Mouse (Mus musculus): ENCODE measurements at regions not wholly inside any gene's neighbourhood (a gene's known extent, or its start where the extent isn't known, plus 50 kb on each side); places are given as distances from the start of the nearest gene placed in this dataset.

- no peak overlapping the region for H3K9ac ChIP-seq (replicated peaks; ENCODE audit: low read length, poor library complexity, severe bottlenecking)
- 40% methylated on average over 6 of the region's 6 CpGs for WGBS
- ATAC-seq (ENCODE audit: low FRiP score) (no peak), DNase-seq (ENCODE audit: low spot score) (no peak)
- H3K4me2 ChIP-seq (ENCODE audit: low read depth, low read length, poor library complexity, severe bottlenecking): peak overlapping the region; percentile 28
- H3K4me1 ChIP-seq (ENCODE audit: insufficient read depth, low read length): peaks cover 7% of the 10 kb centered on the region; the same call in 1 of the 2 replicates
- no peaks in the 10 kb centered on the region for H3K9me3 ChIP-seq (ENCODE audit: low read length)
- TF ChIP-seq CTCF (IDR thresholded peaks at IDR 0.05): no peak
- H3K27me3 ChIP-seq (ENCODE audit: insufficient read depth, low read length): no peaks in the 10 kb centered on the region
- H3K4me3 ChIP-seq (ENCODE audit: low read depth, low read length): 0 out of 2 replicates have a peak overlapping the region, but pooled peaks have one; percentile 6
- H3K36me3 ChIP-seq (ENCODE audit: insufficient read depth, low read length): no peaks in the 10 kb centered on the region
- H3K27ac ChIP-seq (ENCODE audit: low read depth, low read length): no peak overlapping the region
Measured at GRCm38 (mm10) chr12:80013577-80013903, 99.3 kb downstream of the Zfp36l1 start.

- H3K9me3 ChIP-seq (ENCODE audit: low read length): no peaks in the 10 kb centered on the region
- TF ChIP-seq CTCF (IDR thresholded peaks at IDR 0.05): no peak
- H3K36me3 ChIP-seq (ENCODE audit: insufficient read depth, low read length): no peaks in the 10 kb centered on the region
- no peak overlapping the region for H3K9ac ChIP-seq (replicated peaks; ENCODE audit: low read length, poor library complexity, severe bottlenecking)
- 82% methylated on average over 6 of the region's 6 CpGs for WGBS
- ATAC-seq (ENCODE audit: low FRiP score) (no peak), DNase-seq (ENCODE audit: low spot score) (no peak)
- no peak overlapping the region for H3K4me2 ChIP-seq (ENCODE audit: low read depth, low read length, poor library complexity, severe bottlenecking)
- no peak overlapping the region for H3K4me3 ChIP-seq (ENCODE audit: low read depth, low read length)
- no peaks in the 10 kb centered on the region for H3K27me3 ChIP-seq (ENCODE audit: insufficient read depth, low read length)
- H3K27ac ChIP-seq (ENCODE audit: low read depth, low read length): no peak overlapping the region
- peaks cover 7% of the 10 kb centered on the region; the same call in 1 of the 2 replicates for H3K4me1 ChIP-seq (ENCODE audit: insufficient read depth, low read length)
Measured at GRCm38 (mm10) chr12:80011916-80012315, 100.9 kb downstream of the Zfp36l1 start.

GRCm38 (mm10) chr12:80010947-80011346, 101.9 kb downstream of the Zfp36l1 start:
- Histone ChIP-seq H3K4me1 (ENCODE audit: insufficient read depth, low read length) (peaks cover 7% of the 10 kb centered on the region; the same call in 1 of the 2 replicates), H3K27me3 (ENCODE audit: insufficient read depth, low read length) (no peaks in the 10 kb centered on the region), H3K4me3 (ENCODE audit: low read depth, low read length) (no peak overlapping the region), H3K9me3 (ENCODE audit: low read length) (no peaks in the 10 kb centered on the region), H3K36me3 (ENCODE audit: insufficient read depth, low read length) (no peaks in the 10 kb centered on the region), H3K9ac (replicated peaks; ENCODE audit: low read length, poor library complexity, severe bottlenecking) (no peak overlapping the region), H3K4me2 (ENCODE audit: low read depth, low read length, poor library complexity, severe bottlenecking) (no peak overlapping the region), H3K27ac (ENCODE audit: low read depth, low read length) (no peak overlapping the region)
- no peak for TF ChIP-seq CTCF (IDR thresholded peaks at IDR 0.05)
- ATAC-seq (ENCODE audit: low FRiP score) (no peak), DNase-seq (ENCODE audit: low spot score) (no peak)
- 97% methylated on average over 1 of the region's 1 CpGs for WGBS

GRCm38 (mm10) chr12:80010220-80010619, 102.6 kb downstream of the Zfp36l1 start:
- DNase-seq (ENCODE audit: low spot score) (no peak), ATAC-seq (ENCODE audit: low FRiP score) (no peak)
- Histone ChIP-seq H3K27me3 (ENCODE audit: insufficient read depth, low read length) (no peaks in the 10 kb centered on the region), H3K4me3 (ENCODE audit: low read depth, low read length) (no peak overlapping the region), H3K9ac (replicated peaks; ENCODE audit: low read length, poor library complexity, severe bottlenecking) (no peak overlapping the region), H3K36me3 (ENCODE audit: insufficient read depth, low read length) (no peaks in the 10 kb centered on the region), H3K4me2 (ENCODE audit: low read depth, low read length, poor library complexity, severe bottlenecking) (no peak overlapping the region), H3K9me3 (ENCODE audit: low read length) (no peaks in the 10 kb centered on the region), H3K27ac (ENCODE audit: low read depth, low read length) (no peak overlapping the region), H3K4me1 (ENCODE audit: insufficient read depth, low read length) (peaks cover 7% of the 10 kb centered on the region; the same call in 1 of the 2 replicates)
- TF ChIP-seq CTCF (IDR thresholded peaks at IDR 0.05): no peak
- 74% methylated on average over 2 of the region's 2 CpGs for WGBS

GRCm38 (mm10) chr12:80007849-80008248, 105.0 kb downstream of the Zfp36l1 start:
- no peaks in the 10 kb centered on the region for H3K36me3 ChIP-seq (ENCODE audit: insufficient read depth, low read length)
- no peak overlapping the region for H3K9ac ChIP-seq (replicated peaks; ENCODE audit: low read length, poor library complexity, severe bottlenecking)
- no peak for DNase-seq (ENCODE audit: low spot score)
- no peaks in the 10 kb centered on the region for H3K9me3 ChIP-seq (ENCODE audit: low read length)
- WGBS: 29% methylated on average over 7 of the region's 7 CpGs
- ATAC-seq (ENCODE audit: low FRiP score): no peak
- H3K4me2 ChIP-seq (ENCODE audit: low read depth, low read length, poor library complexity, severe bottlenecking): no peak overlapping the region
- no peak overlapping the region for H3K27ac ChIP-seq (ENCODE audit: low read depth, low read length)
- no peak overlapping the region for H3K4me3 ChIP-seq (ENCODE audit: low read depth, low read length)
- no peak for TF ChIP-seq CTCF (IDR thresholded peaks at IDR 0.05)
- H3K27me3 ChIP-seq (ENCODE audit: insufficient read depth, low read length): no peaks in the 10 kb centered on the region
- no peaks in the 10 kb centered on the region for H3K4me1 ChIP-seq (ENCODE audit: insufficient read depth, low read length)

GRCm38 (mm10) chr12:80005227-80005919, 107.4 kb downstream of the Zfp36l1 start:
- 89% methylated on average over 13 of the region's 13 CpGs for WGBS
- ATAC-seq (ENCODE audit: low FRiP score) (no peak), DNase-seq (ENCODE audit: low spot score) (no peak)
- no peaks in the 10 kb centered on the region for H3K9me3 ChIP-seq (ENCODE audit: low read length)
- H3K4me2 ChIP-seq (ENCODE audit: low read depth, low read length, poor library complexity, severe bottlenecking): no peak overlapping the region
- no peaks in the 10 kb centered on the region for H3K4me1 ChIP-seq (ENCODE audit: insufficient read depth, low read length)
- TF ChIP-seq CTCF (IDR thresholded peaks at IDR 0.05): no peak
- H3K36me3 ChIP-seq (ENCODE audit: insufficient read depth, low read length): no peaks in the 10 kb centered on the region
- H3K27ac ChIP-seq (ENCODE audit: low read depth, low read length): no peak overlapping the region
- H3K4me3 ChIP-seq (ENCODE audit: low read depth, low read length): no peak overlapping the region
- H3K9ac ChIP-seq (replicated peaks; ENCODE audit: low read length, poor library complexity, severe bottlenecking): no peak overlapping the region
- no peaks in the 10 kb centered on the region for H3K27me3 ChIP-seq (ENCODE audit: insufficient read depth, low read length)

Measured in midbrain, postnatal 0 days (tissue).